Mouse (Mus musculus): ENCODE measurements around the gene Rnf180. TPM values are rescaled to one million over a fixed set of nuclear protein-coding genes. Genes with fewer than 3 reads are reported as not detected.

Rnf180 gene
- polyA plus RNA-seq, 1 experiment from 2014 or later = 0.51 TPM

GRCm38 (mm10) chr13:105293781-105294667 is 591 bp downstream of the Rnf180 start:
- Histone ChIP-seq H3K9ac (no peak overlapping the region), H3K27ac (replicated peaks) (no peak overlapping the region), H3K4me2 (peak overlapping the region; percentile 79), H3K36me3 (replicated peaks) (no peaks in the 10 kb centered on the region), H3K27me3 (peaks cover 32% of the 10 kb centered on the region), H3K4me1 (replicated peaks) (peaks cover 3% of the 10 kb centered on the region), H3K9me3 (replicated peaks) (no peaks in the 10 kb centered on the region), H3K4me3 (replicated peaks) (peak overlapping the region; percentile 58)
- peak; percentile 40; the same call in 1 of the 2 replicates for ATAC-seq (ENCODE audit: insufficient read depth)
- 1% methylated on average over 87 of the region's 91 CpGs for WGBS (ENCODE audit: insufficient replicate concordance)

GRCm38 (mm10) chr13:105291816-105292215 is 2.8 kb downstream of the Rnf180 start:
- Histone ChIP-seq H3K4me3 (replicated peaks) (no peak overlapping the region), H3K36me3 (replicated peaks) (no peaks in the 10 kb centered on the region), H3K4me2 (no peak overlapping the region), H3K4me1 (replicated peaks) (peaks cover 3% of the 10 kb centered on the region), H3K9ac (no peak overlapping the region), H3K27ac (replicated peaks) (no peak overlapping the region), H3K9me3 (replicated peaks) (no peaks in the 10 kb centered on the region), H3K27me3 (peaks cover 32% of the 10 kb centered on the region)
- ATAC-seq (ENCODE audit: insufficient read depth) = no peak
- 14% methylated on average over 4 of the region's 4 CpGs for WGBS (ENCODE audit: insufficient replicate concordance)

DNA sequence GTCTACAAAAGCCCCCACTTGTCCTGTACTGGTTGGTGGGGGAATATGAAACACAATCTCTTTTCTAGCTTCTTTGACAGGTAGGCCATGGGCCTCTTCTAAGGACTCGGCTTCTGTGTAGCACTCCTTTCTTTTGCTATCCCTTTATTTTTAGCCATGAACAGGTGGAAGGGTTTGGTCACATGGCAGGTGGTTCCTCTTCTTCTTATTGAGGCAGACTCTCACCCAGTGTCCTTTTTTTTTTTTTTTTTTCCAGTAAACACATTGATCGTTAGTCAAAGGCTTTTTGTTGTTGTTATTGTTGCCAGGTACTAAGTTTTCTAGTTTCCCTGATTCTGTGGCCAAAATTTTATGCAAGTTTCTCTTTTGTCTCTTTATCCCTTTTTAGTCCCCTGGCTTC is 4.0 kb downstream of the Rnf180 start:
- Histone ChIP-seq H3K4me3 (replicated peaks) (no peak overlapping the region), H3K36me3 (replicated peaks) (no peaks in the 10 kb centered on the region), H3K27ac (replicated peaks) (no peak overlapping the region), H3K27me3 (peaks cover 30% of the 10 kb centered on the region), H3K9ac (no peak overlapping the region), H3K9me3 (replicated peaks) (no peaks in the 10 kb centered on the region), H3K4me2 (no peak overlapping the region), H3K4me1 (replicated peaks) (peaks cover 3% of the 10 kb centered on the region)
- no peak for ATAC-seq (ENCODE audit: insufficient read depth)
- 48% methylated on average over 2 of the region's 2 CpGs for WGBS (ENCODE audit: insufficient replicate concordance)

DNA sequence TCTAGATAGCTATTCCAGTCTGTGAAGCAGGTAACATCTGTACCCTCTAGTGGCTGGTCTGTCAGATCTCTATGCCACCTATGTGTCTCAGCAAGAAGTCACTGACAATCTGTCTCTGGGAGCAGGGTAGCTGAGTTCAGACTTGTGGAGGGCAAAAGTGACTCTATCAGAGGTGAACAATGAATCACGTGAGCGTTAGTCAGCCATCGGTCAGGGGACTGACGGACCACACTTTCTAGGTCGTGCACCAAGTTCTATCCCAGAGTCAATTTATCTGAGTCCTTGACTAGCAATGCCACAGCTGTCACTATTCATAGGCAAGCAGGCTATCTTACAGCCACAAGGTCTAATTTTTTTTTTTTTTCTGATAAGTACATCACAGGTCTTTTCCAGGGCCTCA is 4.6 kb downstream of the Rnf180 start:
- no peaks in the 10 kb centered on the region for H3K9me3 ChIP-seq (replicated peaks)
- ATAC-seq (ENCODE audit: insufficient read depth) = no peak
- 33% methylated on average over 5 of the region's 5 CpGs for WGBS (ENCODE audit: insufficient replicate concordance)

GRCm38 (mm10) chr13:105279397-105280018 is 15.1 kb downstream of the Rnf180 start:
- WGBS (ENCODE audit: insufficient replicate concordance) = 35% methylated on average over 8 of the region's 8 CpGs
- Histone ChIP-seq H3K4me2 (no peak overlapping the region), H3K4me3 (replicated peaks) (no peak overlapping the region), H3K9ac (no peak overlapping the region), H3K27ac (replicated peaks) (no peak overlapping the region), H3K4me1 (replicated peaks) (no peaks in the 10 kb centered on the region), H3K36me3 (replicated peaks) (no peaks in the 10 kb centered on the region), H3K27me3 (no peaks in the 10 kb centered on the region), H3K9me3 (replicated peaks) (no peaks in the 10 kb centered on the region)
- no peak for ATAC-seq (ENCODE audit: insufficient read depth)

More for the DNA sequence above, 4.6 kb downstream of the Rnf180 start:
- Histone ChIP-seq H3K36me3 (replicated peaks) (no peaks in the 10 kb centered on the region), H3K4me2 (no peak overlapping the region), H3K9ac (no peak overlapping the region), H3K4me3 (replicated peaks) (no peak overlapping the region), H3K4me1 (replicated peaks) (peaks cover 3% of the 10 kb centered on the region), H3K27me3 (peaks cover 27% of the 10 kb centered on the region), H3K27ac (replicated peaks) (no peak overlapping the region)

DNA sequence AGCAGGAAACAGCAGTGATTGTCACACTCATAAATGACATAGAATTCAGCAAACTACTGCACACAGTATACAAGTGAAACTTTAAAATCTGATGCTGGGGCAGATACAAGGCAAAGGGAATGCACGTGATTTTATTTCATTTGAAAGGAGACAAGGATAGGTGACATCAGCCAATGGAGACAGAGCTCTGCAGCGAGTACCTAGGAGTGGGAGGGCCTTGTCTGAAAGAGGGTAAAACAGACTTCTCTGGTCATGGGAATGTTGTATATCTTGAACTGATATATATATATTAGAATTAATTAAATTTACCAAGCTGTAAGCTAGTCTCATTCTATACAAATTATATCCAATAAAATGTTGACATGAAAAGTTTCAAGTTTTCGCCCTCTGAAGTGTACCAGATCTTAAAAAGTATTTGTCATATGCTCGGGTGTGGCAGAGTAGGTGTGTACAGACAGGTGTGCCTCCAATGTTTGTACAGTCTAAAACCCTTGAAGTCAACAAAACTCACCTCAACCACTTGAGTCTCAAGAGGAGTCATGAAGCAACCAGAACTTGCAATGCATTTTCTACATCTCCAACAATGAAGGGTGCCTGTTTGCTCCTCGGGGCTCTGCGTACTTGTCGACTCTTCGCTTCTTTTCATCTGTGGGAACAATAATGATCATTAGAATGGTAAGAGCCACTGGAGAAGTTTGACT is 24.1 kb downstream of the Rnf180 start:
- Histone ChIP-seq H3K4me1 (replicated peaks) (no peaks in the 10 kb centered on the region), H3K9me3 (replicated peaks) (no peaks in the 10 kb centered on the region), H3K4me2 (no peak overlapping the region), H3K27me3 (no peaks in the 10 kb centered on the region), H3K36me3 (replicated peaks) (no peaks in the 10 kb centered on the region), H3K9ac (no peak overlapping the region), H3K27ac (replicated peaks) (no peak overlapping the region), H3K4me3 (replicated peaks) (no peak overlapping the region)
- 70% methylated on average over 8 of the region's 8 CpGs for WGBS (ENCODE audit: insufficient replicate concordance)
- no peak for ATAC-seq (ENCODE audit: insufficient read depth)

DNA sequence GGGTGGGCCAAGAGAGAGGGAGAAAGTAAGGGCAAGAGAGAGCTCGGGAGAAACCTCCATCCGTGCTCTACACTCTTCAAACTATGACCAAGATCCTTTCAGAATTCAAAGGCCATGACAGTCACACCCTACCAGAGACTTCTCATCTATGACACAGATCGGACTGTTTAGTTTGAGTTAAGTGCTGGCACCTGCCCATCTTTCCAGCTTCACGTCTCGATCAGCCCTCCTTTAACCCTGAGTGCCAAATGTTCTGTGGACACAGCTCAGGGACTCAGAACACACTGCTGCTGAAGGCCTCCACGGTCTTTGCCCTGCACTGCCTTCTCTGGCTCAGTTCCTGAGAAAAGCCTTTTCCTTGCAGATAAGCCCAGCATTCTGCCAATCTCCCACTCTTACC is 27.2 kb downstream of the Rnf180 start:
- Histone ChIP-seq H3K36me3 (replicated peaks) (no peaks in the 10 kb centered on the region), H3K4me3 (replicated peaks) (no peak overlapping the region), H3K27ac (replicated peaks) (no peak overlapping the region), H3K4me1 (replicated peaks) (no peaks in the 10 kb centered on the region), H3K4me2 (no peak overlapping the region), H3K9ac (no peak overlapping the region), H3K9me3 (replicated peaks) (no peaks in the 10 kb centered on the region), H3K27me3 (no peaks in the 10 kb centered on the region)
- WGBS (ENCODE audit: insufficient replicate concordance) = 39% methylated on average over 6 of the region's 6 CpGs
- no peak for ATAC-seq (ENCODE audit: insufficient read depth)

DNA sequence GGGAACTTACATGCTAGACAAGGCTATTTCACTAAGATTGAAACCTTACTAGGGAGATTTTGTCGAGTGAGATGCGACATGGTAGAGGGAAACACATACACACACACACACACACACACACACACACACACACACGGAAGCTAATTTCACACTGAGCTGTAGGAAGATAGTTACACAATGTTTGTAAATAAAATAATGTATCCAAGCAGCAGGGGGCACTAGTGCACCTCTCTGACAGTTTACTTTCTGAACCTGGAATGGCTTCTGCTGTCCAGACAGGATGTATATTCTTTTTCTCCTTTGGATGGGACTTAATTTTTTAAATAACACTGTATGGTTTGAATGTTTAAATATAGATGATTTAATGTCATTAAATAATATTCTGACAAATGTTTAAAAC is 27.9 kb downstream of the Rnf180 start:
- no peak overlapping the region for H3K27ac ChIP-seq (replicated peaks)
- no peaks in the 10 kb centered on the region for H3K9me3 ChIP-seq (replicated peaks)
- 5% methylated on average over 3 of the region's 3 CpGs for WGBS (ENCODE audit: insufficient replicate concordance)
- H3K9ac ChIP-seq = no peak overlapping the region
- no peak for ATAC-seq (ENCODE audit: insufficient read depth)
- no peak overlapping the region for H3K4me2 ChIP-seq
- no peak overlapping the region for H3K4me3 ChIP-seq (replicated peaks)
- H3K36me3 ChIP-seq (replicated peaks) = no peaks in the 10 kb centered on the region
- H3K27me3 ChIP-seq = no peaks in the 10 kb centered on the region
- no peaks in the 10 kb centered on the region for H3K4me1 ChIP-seq (replicated peaks)

GRCm38 (mm10) chr13:105256757-105257433 is 37.7 kb downstream of the Rnf180 start:
- Histone ChIP-seq H3K36me3 (replicated peaks) (no peaks in the 10 kb centered on the region), H3K4me3 (replicated peaks) (no peak overlapping the region), H3K9ac (no peak overlapping the region), H3K4me2 (no peak overlapping the region), H3K27me3 (no peaks in the 10 kb centered on the region), H3K4me1 (replicated peaks) (no peaks in the 10 kb centered on the region), H3K27ac (replicated peaks) (no peak overlapping the region), H3K9me3 (replicated peaks) (no peaks in the 10 kb centered on the region)
- WGBS (ENCODE audit: insufficient replicate concordance) = 55% methylated on average over 4 of the region's 4 CpGs
- ATAC-seq (ENCODE audit: insufficient read depth) = no peak

- H3K9me3 ChIP-seq (replicated peaks) = no peaks in the 10 kb centered on the region
- no peaks in the 10 kb centered on the region for H3K36me3 ChIP-seq (replicated peaks)
- ATAC-seq (ENCODE audit: insufficient read depth) = no peak
- no peak overlapping the region for H3K9ac ChIP-seq
- no peak overlapping the region for H3K4me3 ChIP-seq (replicated peaks)
- H3K27ac ChIP-seq (replicated peaks) = no peak overlapping the region
- no peaks in the 10 kb centered on the region for H3K4me1 ChIP-seq (replicated peaks)
- 53% methylated on average over 4 of the region's 4 CpGs for WGBS (ENCODE audit: insufficient replicate concordance)
- H3K27me3 ChIP-seq = no peaks in the 10 kb centered on the region
- no peak overlapping the region for H3K4me2 ChIP-seq
Measured at GRCm38 (mm10) chr13:105250767-105251166, 43.8 kb downstream of the Rnf180 start.

- H3K4me3 ChIP-seq (replicated peaks) = no peak overlapping the region
- H3K9ac ChIP-seq = no peak overlapping the region
- H3K27ac ChIP-seq (replicated peaks) = no peak overlapping the region
- H3K36me3 ChIP-seq (replicated peaks) = no peaks in the 10 kb centered on the region
- WGBS (ENCODE audit: insufficient replicate concordance) = 44% methylated on average over 9 of the region's 9 CpGs
- no peak overlapping the region for H3K4me2 ChIP-seq
- ATAC-seq (ENCODE audit: insufficient read depth) = no peak
- no peaks in the 10 kb centered on the region for H3K9me3 ChIP-seq (replicated peaks)
- no peaks in the 10 kb centered on the region for H3K27me3 ChIP-seq
- no peaks in the 10 kb centered on the region for H3K4me1 ChIP-seq (replicated peaks)
Measured at GRCm38 (mm10) chr13:105250264-105250663, 44.4 kb downstream of the Rnf180 start.

All from liver, embryonic 15.5 days (tissue).